Mouse (Mus musculus) ovary, postnatal 14 days (tissue): ENCODE results near the gene Cnr1.
A peak's percentile ranks its signal among the peaks of the same experiment; 100 is the strongest.

ENCODE experiments used
- DNase-seq: peaks from one replicate; pipeline ENCODE4 v3.0.0; 2022; ENCODE audit warnings: low spot score

Cnr1 gene

GRCm38 (mm10) chr4:33924234-33924888 is at the start of gene Cnr1:
Gene Cnr1, plus strand, starts transcription at chr4:33924593.
- DNase-seq = peak; percentile 65

GRCm38 (mm10) chr4:33879944-33880343 is 44.4 kb upstream of the Cnr1 start:
- no peak for DNase-seq

- DNase-seq = no peak
These were observed 38.4 kb upstream of the Cnr1 start for GRCm38 (mm10) chr4:33886026-33886425.

- no peak for DNase-seq
These were observed 34.4 kb upstream of the Cnr1 start for GRCm38 (mm10) chr4:33889976-33890375.

GRCm38 (mm10) chr4:33892178-33892869 is 32.1 kb upstream of the Cnr1 start:
- DNase-seq = no peak

- no peak for DNase-seq
These were observed 30.6 kb upstream of the Cnr1 start for GRCm38 (mm10) chr4:33893841-33894240.

GRCm38 (mm10) chr4:33895046-33895445 is 29.3 kb upstream of the Cnr1 start:
- no peak for DNase-seq

- DNase-seq = no peak
These were observed 28.9 kb upstream of the Cnr1 start for GRCm38 (mm10) chr4:33895491-33895890.

GRCm38 (mm10) chr4:33901659-33902058 is 22.7 kb upstream of the Cnr1 start:
- no peak for DNase-seq

- DNase-seq = no peak
These were observed 20.5 kb upstream of the Cnr1 start for GRCm38 (mm10) chr4:33903812-33904340.

- DNase-seq = no peak
These were observed 19.6 kb upstream of the Cnr1 start for GRCm38 (mm10) chr4:33904826-33905225.

GRCm38 (mm10) chr4:33908786-33909185 is 15.6 kb upstream of the Cnr1 start:
- DNase-seq = no peak

- DNase-seq = no peak
These were observed 8.7 kb upstream of the Cnr1 start for GRCm38 (mm10) chr4:33915730-33916129.

- no peak for DNase-seq
These were observed 3.6 kb upstream of the Cnr1 start for GRCm38 (mm10) chr4:33920807-33921206.

GRCm38 (mm10) chr4:33923151-33923760 is 1.1 kb upstream of the Cnr1 start:
- peak; percentile 3 for DNase-seq

- DNase-seq = peak; percentile 17
These were observed 596 bp upstream of the Cnr1 start for GRCm38 (mm10) chr4:33923761-33924233.

GRCm38 (mm10) chr4:33924889-33925245 is 474 bp downstream of the Cnr1 start:
- DNase-seq = no peak

GRCm38 (mm10) chr4:33925489-33925888 is 1.1 kb downstream of the Cnr1 start:
- DNase-seq = no peak

GRCm38 (mm10) chr4:33926010-33926409 is 1.6 kb downstream of the Cnr1 start:
- no peak for DNase-seq

- no peak for DNase-seq
These were observed 2.4 kb downstream of the Cnr1 start for GRCm38 (mm10) chr4:33926730-33927263.

GRCm38 (mm10) chr4:33927644-33928043 is 3.3 kb downstream of the Cnr1 start:
- DNase-seq = no peak

GRCm38 (mm10) chr4:33928450-33928849 is 4.1 kb downstream of the Cnr1 start:
- DNase-seq = no peak

GRCm38 (mm10) chr4:33931347-33931746 is 7.0 kb downstream of the Cnr1 start:
- DNase-seq = no peak
